Mouse (Mus musculus): Measurements from ENCODE around the gene Mad2l2.
"Not testable (repeated sequence)": the region's sequence is repeated elsewhere in the genome, so short reads cannot be mapped to it uniquely, and the experiment has no call there.

Mad2l2 gene

DNA sequence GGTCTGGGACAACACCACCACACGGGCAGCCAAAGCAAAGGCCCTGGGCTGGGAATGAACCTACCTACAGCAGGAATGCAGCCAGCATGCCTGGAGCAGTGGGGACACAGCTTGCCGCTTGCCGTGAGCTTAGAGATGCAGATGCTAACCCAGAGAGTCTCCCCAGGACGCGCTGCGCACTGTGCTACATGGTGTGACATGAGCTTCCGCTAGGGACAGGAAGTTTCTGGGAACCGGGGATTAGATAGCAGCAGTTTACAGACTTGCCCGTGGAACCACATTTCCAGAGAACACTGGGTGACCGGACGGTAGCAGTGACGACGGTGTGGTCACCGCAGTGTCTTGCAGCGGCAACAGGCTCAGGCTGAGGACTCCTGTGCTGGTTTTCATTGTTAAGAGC is 39.4 kb downstream of the Mad2l2 start:
- no peak for DNase-seq (ENCODE audit: low read depth in 1 of 2, low spot score in 2 of 2)

DNA sequence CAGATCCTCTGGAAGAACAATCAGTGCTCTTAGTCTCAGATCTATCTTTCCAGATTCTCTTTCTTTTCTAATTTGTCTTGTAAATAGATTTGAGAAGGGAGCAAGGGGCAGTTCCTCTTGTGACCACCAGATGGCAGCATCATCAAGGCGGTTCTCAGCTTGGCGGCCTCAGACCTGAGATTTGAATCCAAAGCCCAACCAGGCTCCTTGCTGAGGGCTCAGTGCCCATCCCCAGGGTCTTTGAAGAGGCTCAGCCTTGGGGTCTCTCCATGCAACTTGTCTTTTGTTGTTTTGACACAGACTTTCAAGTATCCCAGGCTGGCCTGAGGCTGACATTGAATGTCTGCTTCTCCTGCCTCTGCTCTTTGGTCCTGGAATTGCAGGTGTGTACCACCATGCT is 40.7 kb downstream of the Mad2l2 start:
- peak in 1 of 2 experiments; percentile 23 for DNase-seq (ENCODE audit: low read depth in 1 of 2, low spot score in 2 of 2)

DNA sequence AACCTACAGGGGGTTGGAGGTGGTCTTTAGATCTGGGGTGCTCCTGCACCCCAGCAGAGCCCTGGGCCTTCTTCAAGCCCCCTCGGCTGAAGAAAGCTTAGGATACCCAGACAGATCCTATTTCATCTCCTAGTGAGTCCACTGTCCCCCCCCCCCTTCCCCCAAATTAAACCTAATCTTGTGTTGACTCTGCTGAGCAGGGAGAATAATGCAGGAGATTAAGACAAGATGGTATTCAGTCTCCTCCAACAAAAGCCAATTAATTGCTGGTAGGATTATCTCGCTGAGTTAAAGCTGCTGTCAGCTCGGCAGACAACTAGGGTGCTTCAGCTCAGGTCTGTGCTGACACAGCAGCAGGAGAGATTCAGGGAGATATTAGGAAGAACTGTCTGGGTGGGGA is 41.1 kb downstream of the Mad2l2 start:
- DNase-seq (ENCODE audit: low read depth in 1 of 2, low spot score in 2 of 2): no peak

GRCm38 (mm10) chr4:148173811-148174494 is 43.8 kb downstream of the Mad2l2 start:
- DNase-seq (ENCODE audit: low read depth in 1 of 2, low spot score in 2 of 2): no peak

DNA sequence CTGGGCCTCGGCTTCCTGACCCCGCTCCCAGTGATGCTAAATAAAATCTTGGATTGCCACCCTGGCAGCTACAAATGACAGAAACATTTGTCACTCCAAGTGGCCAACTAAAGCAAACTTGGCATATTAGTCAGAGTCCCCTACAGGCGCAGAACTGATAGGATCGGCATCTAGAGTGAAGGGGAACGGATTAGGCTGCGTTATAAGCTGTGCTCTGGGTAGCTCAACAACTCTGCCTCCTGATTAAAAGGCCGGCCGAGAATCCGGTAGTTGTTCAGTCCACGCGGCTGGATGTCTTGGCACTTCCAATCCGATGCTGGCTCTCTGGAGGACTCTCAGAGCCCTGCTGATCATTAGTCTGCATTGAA is 44.3 kb downstream of the Mad2l2 start:
- DNase-seq (ENCODE audit: low read depth in 1 of 2, low spot score in 2 of 2): no peak

DNA sequence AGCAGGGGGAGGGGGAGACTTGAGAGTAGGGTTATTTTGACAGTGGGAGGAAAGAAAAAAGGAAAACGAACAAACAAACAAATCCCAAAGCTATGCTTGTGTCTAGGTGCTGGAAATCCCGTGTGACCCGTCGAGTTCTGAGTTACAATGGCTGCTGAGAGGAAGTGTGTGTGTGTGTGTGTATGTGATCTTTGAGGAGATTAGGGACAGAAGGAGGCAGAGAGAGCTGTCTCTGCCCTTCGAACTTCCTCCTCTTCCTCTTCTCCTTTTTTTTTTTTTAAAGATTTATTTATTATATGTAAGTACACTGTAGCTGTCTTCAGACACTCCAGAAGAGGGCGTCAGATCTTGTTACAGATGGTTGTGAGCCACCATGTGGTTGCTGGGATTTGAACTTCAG is 46.4 kb downstream of the Mad2l2 start:
- DNase-seq (ENCODE audit: low read depth in 1 of 2, low spot score in 2 of 2): not testable (repeated sequence)

- DNase-seq (ENCODE audit: low read depth in 1 of 2, low spot score in 2 of 2): no peak
Measured at GRCm38 (mm10) chr4:148177716-148178115, 47.5 kb downstream of the Mad2l2 start.

DNA sequence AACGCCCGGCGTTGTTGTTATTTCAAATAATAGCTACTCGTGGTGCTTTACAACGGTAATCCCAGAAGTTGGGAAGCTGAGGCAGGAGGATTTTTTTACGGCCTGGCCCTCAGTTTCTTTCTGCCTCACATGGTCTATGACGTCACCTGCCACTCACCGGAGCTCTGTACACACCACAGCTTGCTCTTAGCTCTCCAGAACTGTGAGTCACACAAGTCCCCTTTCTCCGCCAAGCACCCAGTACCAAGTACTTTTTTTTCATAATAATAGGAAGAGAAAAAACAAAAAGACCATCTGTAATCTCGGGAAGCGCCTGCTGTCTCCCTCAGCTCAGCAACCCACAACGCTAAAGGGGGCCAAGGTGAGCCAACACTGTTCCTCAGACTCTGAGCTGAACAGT is 51.3 kb downstream of the Mad2l2 start:
- DNase-seq (ENCODE audit: low read depth in 1 of 2, low spot score in 2 of 2): no peak

- no peak for DNase-seq (ENCODE audit: low read depth in 1 of 2, low spot score in 2 of 2)
Measured at GRCm38 (mm10) chr4:148182363-148182762, 52.2 kb downstream of the Mad2l2 start.

GRCm38 (mm10) chr4:148184564-148184963 is 54.4 kb downstream of the Mad2l2 start:
- no peak for DNase-seq (ENCODE audit: low read depth in 1 of 2, low spot score in 2 of 2)

- DNase-seq (ENCODE audit: low read depth in 1 of 2, low spot score in 2 of 2): no peak
Measured at GRCm38 (mm10) chr4:148185819-148186218, 55.6 kb downstream of the Mad2l2 start.

DNA sequence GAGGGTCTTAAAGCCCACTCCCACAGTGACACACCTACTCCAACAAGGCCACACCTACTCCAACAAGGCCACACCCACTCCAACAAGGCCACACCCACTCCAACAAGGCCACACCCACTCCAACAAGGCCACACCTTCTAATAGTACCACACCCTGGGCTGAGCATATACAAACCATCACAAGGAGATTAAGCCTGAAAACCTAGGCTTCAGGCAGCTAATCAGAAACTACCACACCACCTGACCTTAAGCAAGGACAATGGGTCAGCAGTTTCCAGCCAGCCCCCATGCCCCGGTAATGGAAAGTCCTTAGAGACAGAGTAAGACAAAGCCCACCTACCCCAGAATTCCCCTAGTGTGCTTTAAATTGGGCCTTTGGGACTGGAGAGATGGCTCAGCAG is 58.6 kb downstream of the Mad2l2 start:
- DNase-seq (ENCODE audit: low read depth in 1 of 2, low spot score in 2 of 2): not testable (repeated sequence)

GRCm38 (mm10) chr4:148192707-148193245 is 62.6 kb downstream of the Mad2l2 start:
- no peak for DNase-seq (ENCODE audit: low read depth in 1 of 2, low spot score in 2 of 2)

GRCm38 (mm10) chr4:148194400-148194799 is 64.2 kb downstream of the Mad2l2 start:
- no peak for DNase-seq (ENCODE audit: low read depth in 1 of 2, low spot score in 2 of 2)

Data from monocyte, adult 2 months (primary cell).